Mouse (Mus musculus) hindlimb bud, embryonic 11.5 days (tissue): ENCODE measurements around the gene Wnt5b.
A peak's percentile ranks its signal among the peaks of the same experiment; 100 is the strongest.
"Not testable (repeated sequence)": the region's sequence is repeated elsewhere in the genome, so short reads cannot be mapped to it uniquely, and the experiment has no call there.

ENCODE experiments used
- DNase-seq: peaks from one replicate; pipeline ENCODE4 v3.0.0-alpha.2; 2012; ENCODE audit warnings: low read depth, low spot score; ENCODE audit errors: extremely low spot score

The Wnt5b gene

GRCm38 (mm10) chr6:119459041-119459440, 85.1 kb downstream of the Wnt5b start:
- no peak for DNase-seq

DNA sequence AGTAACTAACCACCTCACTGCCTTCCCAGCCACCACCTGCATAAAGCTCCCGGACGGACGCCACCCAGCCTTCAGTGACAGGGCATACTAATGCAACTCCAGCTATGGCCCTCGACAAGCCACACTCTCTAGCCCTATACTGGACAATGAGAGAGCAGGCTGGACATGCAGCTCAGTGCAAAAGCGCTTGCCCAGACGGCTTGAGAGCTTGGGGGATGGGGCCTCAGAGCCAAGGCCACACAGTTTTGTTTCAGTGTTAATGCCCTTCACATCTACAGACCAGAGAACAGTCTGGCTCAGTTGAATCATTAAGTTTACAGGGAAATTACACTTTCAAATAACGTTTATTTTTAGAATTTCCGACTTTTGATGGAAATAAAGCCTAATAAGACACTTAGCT, 86.0 kb downstream of the Wnt5b start:
- DNase-seq: no peak

DNA sequence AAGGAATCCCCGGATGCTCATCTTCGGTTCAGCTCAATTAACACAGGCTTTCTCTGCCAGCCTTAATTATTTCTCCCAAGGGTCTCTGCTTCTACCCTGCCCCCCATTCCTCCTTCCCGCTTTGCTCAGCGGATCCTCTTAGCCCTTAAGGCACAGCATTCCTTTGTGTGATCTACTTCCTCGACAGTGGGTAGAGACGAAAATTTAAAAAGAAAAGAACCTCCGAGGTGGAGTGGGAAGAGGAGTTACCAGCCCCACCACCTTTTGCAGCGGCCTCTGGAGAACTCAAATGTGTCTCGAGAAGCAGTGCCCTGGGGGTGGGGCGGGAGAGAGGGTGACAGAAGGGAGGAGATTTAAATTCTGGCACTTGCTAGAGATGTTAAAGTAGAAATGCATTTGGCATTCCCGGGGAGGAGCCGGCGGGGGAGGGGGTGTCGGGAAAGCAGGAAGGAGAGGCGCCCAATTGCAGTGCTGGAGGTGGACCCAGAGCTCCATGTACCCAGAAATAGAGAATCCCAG, 92.1 kb downstream of the Wnt5b start:
- no peak for DNase-seq

GRCm38 (mm10) chr6:119450965-119451943, 92.9 kb downstream of the Wnt5b start:
- no peak for DNase-seq

GRCm38 (mm10) chr6:119449060-119449499, 95.1 kb downstream of the Wnt5b start:
- DNase-seq: no peak

DNA sequence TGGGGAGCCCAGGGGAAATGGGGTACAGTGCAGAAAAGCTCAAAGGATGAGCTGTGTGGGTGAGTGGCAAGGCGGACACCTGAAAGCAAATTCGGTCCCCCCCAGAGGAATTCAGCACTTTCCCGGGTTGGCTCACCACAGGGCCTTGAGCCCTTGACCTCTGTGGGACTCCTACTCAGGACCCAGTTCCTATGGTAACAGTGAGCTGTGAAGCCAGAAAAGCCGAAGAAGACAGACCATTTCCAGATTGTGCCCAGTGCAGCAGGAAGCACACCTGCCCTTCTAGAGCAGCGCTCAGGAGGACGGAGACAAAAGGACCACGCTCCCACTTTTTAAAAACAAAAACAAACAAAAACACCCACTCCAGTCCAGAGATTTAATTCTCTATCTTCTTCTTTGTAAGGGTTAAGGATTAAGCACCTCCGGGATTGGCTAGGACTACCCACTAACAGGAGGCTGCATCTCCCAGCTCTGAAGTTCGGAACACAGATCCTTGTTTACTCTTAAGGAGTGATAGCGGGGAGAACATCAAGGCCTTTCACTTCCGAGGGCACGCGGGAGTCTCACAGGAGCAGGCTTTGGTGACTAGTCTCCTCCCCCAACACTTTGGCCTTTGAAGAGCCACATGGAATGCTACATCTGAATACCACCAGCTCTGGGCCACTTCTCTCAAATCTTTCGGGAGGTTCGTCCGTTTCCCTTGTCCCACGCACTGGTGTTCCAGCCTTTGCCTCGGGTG, 95.7 kb downstream of the Wnt5b start:
- no peak for DNase-seq

GRCm38 (mm10) chr6:119445671-119446607, 98.2 kb downstream of the Wnt5b start:
- no peak for DNase-seq

DNA sequence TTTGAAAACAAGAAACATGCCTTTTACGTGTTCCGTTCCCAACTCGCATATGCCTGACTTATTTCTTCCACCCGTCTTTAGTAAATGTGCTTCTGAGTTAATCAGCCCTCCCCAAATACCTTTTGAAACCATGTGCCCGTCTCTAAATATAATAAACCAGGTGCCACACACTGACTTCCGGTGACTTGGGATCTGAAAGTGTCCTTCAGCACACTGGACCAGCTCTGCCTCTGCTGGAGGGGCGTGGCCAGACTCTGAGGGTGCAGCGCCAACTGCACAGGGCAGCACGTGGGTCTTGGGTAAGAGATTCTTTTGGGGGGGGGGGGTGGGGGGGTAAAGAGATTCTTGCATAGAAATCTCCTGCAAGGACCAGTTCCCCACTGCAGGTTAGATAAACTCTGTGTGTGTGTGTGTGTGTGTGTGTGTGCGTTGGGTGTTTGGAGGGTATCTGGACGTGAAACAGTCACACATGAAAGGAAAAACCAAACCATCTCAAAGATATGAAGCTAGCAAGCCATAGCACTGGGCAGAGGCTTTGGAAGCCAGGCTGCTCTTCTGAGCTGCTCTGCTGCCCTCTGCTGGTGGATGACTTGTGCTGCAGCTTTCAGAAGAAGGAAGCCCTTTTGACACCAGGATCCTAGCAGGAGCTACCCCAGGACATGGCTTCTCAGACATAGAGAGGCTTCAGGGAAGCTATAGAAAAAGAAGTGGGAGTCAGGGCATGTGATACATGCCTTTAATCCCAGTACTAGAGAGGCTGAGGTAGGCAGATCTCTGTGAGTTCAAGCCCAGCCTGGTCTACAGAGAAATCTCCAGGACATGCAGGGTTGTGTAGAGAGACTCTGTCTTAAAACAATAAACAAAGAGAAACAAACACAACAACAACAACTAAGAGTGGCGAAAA, 100.2 kb downstream of the Wnt5b start:
- peak; percentile 73 for DNase-seq

- DNase-seq: not testable (repeated sequence)
These were observed 101.4 kb downstream of the Wnt5b start for GRCm38 (mm10) chr6:119442729-119443128.

- DNase-seq: no peak
These were observed 106.0 kb downstream of the Wnt5b start for GRCm38 (mm10) chr6:119437894-119438761.

- DNase-seq: no peak
These were observed 109.8 kb downstream of the Wnt5b start for GRCm38 (mm10) chr6:119434394-119434793.

DNA sequence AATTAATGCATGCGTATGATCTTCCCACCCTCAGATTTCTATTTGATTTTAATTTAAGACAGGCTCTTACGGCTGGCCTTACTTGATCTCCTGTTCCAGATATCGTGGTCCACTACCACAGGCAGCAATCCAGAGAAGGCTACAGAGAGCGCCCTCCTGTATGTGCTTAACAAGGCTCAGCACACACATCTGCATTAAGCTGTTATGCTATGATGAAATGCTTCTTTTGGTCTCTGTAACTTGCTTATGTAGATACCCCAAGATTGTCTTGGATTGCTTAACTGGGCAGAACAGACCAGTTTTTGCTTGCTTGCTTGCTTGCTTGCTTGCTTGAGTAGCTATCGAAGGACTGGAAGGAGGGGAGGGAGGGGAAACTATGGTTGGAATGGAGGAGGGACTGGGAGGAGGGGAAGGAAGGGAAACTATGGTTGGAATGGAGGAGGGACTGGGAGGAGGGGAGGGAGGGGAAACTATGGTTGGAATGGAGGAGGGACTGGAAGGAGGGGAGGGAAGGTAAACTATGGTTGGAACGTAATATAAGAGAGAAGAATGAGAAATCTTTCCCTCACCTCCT, 112.3 kb downstream of the Wnt5b start:
- DNase-seq: no peak

DNA sequence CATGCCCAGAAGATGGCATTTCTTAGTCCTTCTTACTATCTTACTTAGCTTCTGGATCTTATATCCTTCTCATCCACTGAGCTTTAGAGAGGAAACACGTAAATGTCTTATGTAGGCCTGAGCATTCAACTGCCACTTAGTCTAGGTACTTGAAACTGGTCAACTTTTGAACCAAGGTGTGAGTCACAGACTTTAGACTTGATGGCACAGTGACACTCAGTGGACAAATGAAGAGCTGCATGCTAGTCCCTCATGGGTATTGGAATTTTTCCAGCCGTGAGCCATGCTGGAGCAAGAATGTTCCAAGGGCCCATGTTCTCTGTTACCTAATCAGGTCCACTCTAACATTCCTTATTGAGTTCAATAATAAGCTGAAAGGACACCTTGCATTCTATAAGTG, 113.6 kb downstream of the Wnt5b start:
- no peak for DNase-seq

DNA sequence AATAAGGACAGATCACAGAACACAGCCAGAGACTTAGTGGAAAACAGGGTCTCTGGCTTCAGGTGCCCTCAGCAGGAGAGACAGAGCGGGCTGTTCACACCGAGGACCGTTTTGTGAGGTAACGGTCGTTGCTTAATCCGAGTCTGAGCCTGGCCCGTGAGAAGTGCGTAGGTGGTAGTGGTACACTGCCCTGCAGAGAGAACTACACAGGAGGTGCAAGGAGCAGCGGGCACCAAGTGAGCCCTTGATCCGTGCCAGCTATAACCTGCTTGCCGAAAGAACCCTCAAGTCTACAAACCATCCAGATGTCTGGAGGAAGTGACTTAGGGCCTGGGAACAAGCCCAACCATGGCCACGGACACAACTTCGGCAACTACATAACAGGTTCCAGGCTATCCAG, 114.8 kb downstream of the Wnt5b start:
- DNase-seq: no peak

DNA sequence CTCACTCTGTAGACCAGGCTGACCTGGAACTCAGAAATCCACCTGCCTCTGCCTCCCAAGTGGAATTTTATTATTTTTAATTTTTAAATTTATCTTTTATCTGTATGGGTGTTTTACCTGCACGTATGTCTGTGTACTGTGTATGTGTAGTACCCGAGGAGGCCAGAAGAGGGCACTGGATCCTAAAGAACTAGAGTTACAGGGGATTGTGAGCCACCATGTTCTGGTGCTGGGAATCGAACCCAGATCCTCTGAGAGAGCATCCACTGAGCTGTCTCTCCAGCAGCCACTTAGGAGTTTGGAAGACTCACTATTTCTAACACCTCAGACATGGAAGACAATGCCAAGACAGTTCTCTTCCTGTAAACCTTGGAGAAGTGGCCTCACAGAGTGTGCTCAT, 115.5 kb downstream of the Wnt5b start:
- DNase-seq: no peak

DNA sequence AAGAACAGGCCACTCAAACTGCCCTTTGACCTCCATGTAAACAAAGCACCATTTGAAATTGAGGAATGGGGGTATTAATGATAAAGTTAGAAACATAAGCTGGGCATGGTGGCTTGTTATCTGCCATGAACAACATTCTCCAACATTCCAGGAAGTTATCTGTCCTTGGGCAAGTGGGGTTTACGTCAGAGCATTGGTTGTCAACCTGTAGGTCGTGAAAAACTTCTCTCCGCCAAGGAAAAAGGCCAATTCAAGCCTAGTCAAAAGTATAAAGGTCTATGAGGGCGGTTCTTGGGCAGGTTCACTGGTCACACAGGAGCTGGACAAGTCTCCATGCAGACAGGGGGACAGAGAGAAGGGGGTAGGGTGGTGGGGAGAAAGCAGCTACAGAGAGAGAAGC, 123.1 kb downstream of the Wnt5b start:
- DNase-seq: no peak

DNA sequence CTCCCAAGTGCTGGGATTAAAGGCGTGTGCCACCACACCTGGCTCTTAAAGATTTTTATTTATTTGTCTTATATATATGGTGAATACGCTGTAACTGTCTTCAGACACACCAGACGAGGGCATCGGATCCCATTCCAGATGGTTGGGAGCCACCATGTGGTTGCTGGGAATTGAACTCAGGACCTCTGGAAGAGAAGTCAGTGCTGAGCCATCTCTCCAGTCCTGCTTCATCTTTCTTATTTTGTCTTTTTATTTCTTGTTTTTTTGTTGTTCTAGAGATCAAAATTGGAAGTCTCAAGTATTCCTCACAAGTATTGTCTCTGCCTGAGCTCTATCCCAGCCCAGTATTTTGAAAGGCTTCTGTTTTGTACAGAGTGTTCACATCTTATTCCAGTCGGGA, 123.8 kb downstream of the Wnt5b start:
- DNase-seq: no peak

DNA sequence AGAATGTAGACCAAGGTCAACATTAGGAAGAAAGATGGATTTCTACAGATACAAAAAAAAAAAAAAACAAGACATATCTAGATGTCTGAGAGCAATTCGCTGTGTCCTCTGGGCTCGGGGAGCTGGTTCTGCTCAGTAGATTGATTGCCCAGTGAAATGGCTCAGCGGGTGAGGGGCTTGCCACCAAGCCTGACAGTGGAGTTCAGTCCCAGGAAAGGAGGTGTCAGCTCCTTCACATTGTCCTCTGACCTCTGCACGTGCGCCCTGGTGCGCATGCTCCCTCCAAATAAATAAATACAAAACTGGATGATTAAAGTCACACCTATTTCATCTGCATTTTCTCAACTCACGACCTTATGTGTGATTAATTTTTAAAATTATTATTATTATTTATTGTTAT, 124.7 kb downstream of the Wnt5b start:
- DNase-seq: no peak
